Mouse (Mus musculus) erythroblast, embryonic 14.5 days (primary cell): ENCODE results near the gene Zscan20. TPM values are rescaled to one million over a fixed set of nuclear protein-coding genes. Genes with fewer than 3 reads are reported as not detected.

Source experiments
- H3K27me3 ChIP-seq: 2 replicates; pipeline ENCODE4 v1.6.1; 2012; ENCODE audit warnings: inconsistent platforms; ENCODE audit not compliant: control insufficient read depth
- H3K36me3 ChIP-seq: 2 replicates; pipeline ENCODE4 v1.6.1; 2012; ENCODE audit warnings: mild to moderate bottlenecking, inconsistent platforms; ENCODE audit not compliant: control insufficient read depth
- H3K4me1 ChIP-seq: 2 replicates; pipeline ENCODE4 v1.6.1; 2012; ENCODE audit warnings: inconsistent platforms; ENCODE audit not compliant: control insufficient read depth
- H3K4me3 ChIP-seq: replicated peaks from 2 replicates; pipeline ENCODE3; 2012; ENCODE audit warnings: moderate library complexity, mild to moderate bottlenecking, inconsistent platforms
- H3K9me3 ChIP-seq: 2 replicates; pipeline ENCODE4 v1.6.1; 2012; ENCODE audit warnings: low read length, inconsistent platforms, mixed read lengths; ENCODE audit not compliant: control insufficient read depth
- GATA1 ChIP-seq: IDR thresholded peaks from 2 replicates; pipeline ENCODE4 v1.6.1; 2012; ENCODE audit warnings: low read length, inconsistent platforms, mixed read lengths
- TAL1 ChIP-seq: IDR thresholded peaks from 3 replicates; pipeline ENCODE4 v1.6.1; 2012; ENCODE audit warnings: low read length, inconsistent platforms, mixed read lengths
- polyA plus RNA-seq: library from polyadenylated mRNA; stranded (reverse); fragments of >175 nt; gene quantifications from 2 replicates; pipeline ENCODE4 v1.2.3, GENCODE M21; 2012

Gene Zscan20
- polyA plus RNA-seq, 1 experiment = 0.06 TPM

DNA sequence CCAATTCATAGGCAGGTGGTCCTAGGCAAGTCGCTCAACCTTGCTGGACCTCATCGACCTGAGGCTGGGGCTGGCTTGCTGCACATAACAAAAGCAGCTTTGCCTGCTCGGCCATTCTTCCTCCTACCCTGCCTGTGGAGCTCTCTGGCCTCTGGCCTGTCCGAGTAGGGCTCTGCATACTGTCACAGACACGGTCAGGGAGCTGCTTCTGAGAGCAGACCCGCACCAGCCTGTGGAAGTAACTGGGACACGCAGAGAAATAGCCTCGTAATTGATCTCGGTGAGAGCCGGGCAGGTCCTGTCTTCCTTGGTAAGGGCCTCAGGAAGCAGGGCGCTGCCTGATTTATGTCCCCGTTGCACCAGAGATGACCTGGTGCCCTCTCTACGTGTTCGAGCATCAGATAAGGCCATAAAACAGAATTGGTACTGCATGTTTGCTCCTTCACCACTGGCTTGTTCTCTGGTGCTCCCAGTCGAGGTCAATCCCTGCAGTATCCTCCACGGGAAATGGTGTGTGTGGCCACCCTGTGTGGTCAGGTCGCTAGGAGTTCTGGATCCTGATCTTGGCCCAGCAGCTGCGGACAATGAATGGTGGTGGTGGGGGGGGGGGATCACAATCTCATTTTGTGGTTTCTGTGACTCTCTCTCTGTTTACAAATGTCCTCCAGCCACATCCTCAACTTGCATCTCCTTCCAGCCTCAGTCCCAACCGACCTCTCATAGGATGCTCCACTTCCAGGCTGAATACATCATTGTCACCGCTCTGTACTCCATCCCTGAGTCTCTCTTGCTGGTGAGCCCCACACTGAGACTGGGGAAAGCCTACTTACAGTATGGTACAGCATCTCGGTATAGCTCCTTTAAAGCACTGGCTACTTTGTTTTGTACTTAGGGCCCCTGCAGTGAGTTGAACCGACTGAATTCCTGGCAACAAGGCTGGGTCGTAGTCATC is 32.1 kb upstream of the Zscan20 start:
- H3K36me3 ChIP-seq = no peaks in the 10 kb centered on the region
- H3K4me3 ChIP-seq = no peak overlapping the region
- H3K9me3 ChIP-seq = no peaks in the 10 kb centered on the region
- peaks cover 4% of the 10 kb centered on the region for H3K4me1 ChIP-seq
- TF ChIP-seq TAL1 = no peak
- TF ChIP-seq GATA1 = no peak
- H3K27me3 ChIP-seq = peaks cover 10% of the 10 kb centered on the region

DNA sequence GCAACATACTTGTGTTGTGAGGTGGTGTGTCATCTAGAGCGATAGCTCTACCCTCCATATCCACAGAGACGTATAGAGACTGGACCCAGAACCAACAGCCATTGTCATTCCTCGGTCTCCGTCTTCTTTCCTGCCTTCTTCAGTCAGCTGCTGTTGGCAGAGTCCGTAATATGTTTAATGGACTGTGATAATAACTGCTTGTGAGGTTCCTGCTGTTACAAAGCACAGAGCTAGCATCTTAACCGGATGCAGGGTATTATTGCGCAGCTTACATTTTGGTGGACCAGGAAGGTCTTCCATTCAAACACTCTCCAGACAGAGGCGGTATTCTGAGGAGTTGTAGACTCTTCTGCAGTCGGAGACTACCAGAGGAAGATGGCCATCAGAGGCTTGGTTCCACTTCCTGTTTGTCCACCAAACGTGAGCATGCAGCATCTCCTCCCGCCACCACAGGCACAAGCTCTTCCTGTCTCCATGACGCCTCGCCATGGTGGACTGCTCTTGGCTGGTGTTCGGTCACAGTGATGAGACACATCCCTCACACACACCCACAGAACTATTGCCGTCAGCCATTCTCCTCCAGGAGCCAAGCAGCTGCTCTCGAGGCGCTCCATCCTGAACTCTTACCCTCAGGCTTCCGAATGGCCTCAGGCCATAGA is 28.5 kb upstream of the Zscan20 start:
- H3K27me3 ChIP-seq = peaks cover 12% of the 10 kb centered on the region
- no peak overlapping the region for H3K4me3 ChIP-seq
- no peaks in the 10 kb centered on the region for H3K36me3 ChIP-seq
- no peaks in the 10 kb centered on the region for H3K9me3 ChIP-seq
- peaks cover 4% of the 10 kb centered on the region for H3K4me1 ChIP-seq
- TF ChIP-seq TAL1 = no peak
- TF ChIP-seq GATA1 = no peak

DNA sequence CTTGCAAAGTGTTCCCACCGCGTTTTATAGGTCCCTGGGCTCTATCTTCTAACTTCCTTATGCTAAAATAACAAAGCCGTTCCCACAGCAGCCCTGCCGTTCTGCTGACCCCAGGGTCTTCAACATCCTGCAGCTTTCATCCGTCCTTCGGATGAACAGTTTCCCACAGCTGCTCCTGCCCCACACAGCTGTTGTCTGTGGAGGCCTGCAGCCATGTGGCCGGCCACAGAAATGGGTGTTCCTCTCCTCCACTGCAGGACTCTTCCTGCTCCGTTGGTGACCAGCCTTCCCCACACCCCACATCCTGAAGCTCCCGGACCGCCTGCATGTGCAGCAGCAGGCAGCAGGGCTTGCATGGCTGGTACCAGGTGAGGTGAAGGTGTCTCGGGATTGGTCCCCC is 27.4 kb upstream of the Zscan20 start:
- Histone ChIP-seq H3K4me3 (no peak overlapping the region), H3K36me3 (no peaks in the 10 kb centered on the region), H3K4me1 (no peaks in the 10 kb centered on the region), H3K27me3 (peaks cover 8% of the 10 kb centered on the region), H3K9me3 (no peaks in the 10 kb centered on the region)
- TF ChIP-seq GATA1 (no peak), TAL1 (no peak)

DNA sequence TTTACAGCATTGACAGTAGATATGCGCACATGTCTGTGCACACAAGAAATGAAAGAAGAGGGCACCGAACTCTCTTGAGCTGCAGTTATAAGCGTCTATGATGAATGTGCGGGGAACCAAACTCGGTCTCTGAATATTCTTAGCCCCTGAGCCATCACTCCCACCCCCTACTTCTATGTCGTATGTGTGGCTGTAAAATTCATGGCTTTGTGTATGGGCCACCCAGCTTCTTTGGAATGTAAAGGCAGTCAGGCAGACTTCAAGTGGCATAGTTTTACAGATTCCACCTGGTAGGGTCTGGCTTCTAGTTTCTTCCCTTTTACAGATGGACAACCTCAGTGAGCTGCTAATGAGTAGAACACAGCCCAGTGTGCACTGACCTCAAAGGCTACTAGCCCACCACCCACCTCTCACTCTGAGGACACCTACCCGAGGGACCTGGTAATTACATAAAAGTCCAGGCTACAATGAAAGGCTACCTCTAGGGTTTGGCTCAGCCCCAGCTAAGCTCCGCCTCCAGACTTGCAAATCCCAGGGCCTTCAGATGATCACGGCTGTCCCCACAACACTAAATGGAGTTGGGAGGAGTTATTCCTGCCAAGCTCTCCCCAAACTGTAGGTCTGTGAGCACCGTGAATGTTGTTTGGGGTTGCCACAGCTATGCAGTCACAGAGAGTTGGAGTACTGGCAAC is 26.1 kb upstream of the Zscan20 start:
- Histone ChIP-seq H3K36me3 (no peaks in the 10 kb centered on the region), H3K9me3 (no peaks in the 10 kb centered on the region), H3K27me3 (peaks cover 8% of the 10 kb centered on the region), H3K4me1 (no peaks in the 10 kb centered on the region), H3K4me3 (no peak overlapping the region)
- TF ChIP-seq GATA1 (no peak), TAL1 (no peak)

DNA sequence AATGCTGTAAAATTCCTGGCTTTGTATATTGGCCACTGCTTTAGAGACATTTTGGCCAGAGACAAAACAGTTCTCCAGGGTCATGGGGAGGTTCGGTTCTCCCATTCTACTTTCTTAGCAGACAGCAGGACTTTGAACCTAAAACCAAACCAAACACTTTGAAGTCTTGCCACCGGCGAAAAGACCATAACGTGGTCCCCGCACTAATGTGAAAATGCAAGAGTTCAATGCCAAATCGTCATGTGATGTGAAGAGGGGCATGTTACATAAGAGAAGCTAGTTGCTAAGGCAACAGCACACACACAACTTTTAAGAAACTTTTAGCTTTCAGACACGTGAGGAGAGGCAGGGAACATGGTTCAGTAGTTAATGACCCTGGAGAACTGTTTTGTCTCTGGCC is 25.6 kb upstream of the Zscan20 start:
- Histone ChIP-seq H3K4me1 (no peaks in the 10 kb centered on the region), H3K27me3 (peaks cover 8% of the 10 kb centered on the region), H3K9me3 (no peaks in the 10 kb centered on the region), H3K36me3 (no peaks in the 10 kb centered on the region), H3K4me3 (no peak overlapping the region)
- no peak for TF ChIP-seq GATA1
- TF ChIP-seq TAL1 = no peak

DNA sequence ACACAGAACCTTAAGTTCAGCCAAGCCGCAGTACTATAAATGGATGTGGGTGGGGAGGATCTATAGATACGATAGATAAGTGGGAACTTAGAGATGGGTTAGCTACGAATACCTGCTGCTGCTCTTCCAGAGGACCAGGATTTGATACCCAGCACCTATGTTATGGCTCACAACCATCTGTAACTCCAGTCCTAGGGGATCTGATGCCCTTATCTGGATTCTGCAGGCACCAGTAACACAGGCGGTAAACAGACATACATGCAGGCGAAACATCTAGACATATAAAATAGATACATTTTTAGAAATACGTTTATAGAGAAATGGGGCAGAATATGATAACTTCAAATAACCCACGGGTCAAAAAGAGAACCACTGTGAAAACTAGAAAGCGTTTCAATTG is 11.2 kb upstream of the Zscan20 start:
- Histone ChIP-seq H3K4me1 (peaks cover 9% of the 10 kb centered on the region), H3K9me3 (peaks cover 10% of the 10 kb centered on the region), H3K4me3 (no peak overlapping the region), H3K36me3 (no peaks in the 10 kb centered on the region), H3K27me3 (peaks cover 34% of the 10 kb centered on the region)
- TF ChIP-seq TAL1 (no peak), GATA1 (no peak)

DNA sequence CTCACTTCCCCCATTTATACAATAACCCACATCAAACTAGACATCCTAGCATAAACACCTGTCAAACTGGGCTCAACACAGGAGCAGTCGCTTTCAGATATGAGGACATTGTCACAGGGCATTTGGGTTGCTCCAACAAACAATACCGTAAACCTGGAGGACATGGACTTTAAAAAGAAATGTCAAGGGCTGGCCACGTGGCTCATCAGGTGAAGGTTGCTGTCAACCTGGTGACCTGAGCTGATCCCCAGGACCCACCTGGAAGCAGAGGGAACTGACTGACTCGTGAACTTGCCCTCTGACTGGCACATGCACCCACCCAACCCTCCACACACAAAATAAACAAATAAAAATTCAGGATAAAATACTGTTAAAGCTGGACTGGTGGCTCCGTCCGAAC is 10.7 kb upstream of the Zscan20 start:
- TF ChIP-seq GATA1 = no peak
- Histone ChIP-seq H3K4me3 (no peak overlapping the region), H3K4me1 (peaks cover 9% of the 10 kb centered on the region), H3K9me3 (peaks cover 10% of the 10 kb centered on the region), H3K27me3 (peaks cover 39% of the 10 kb centered on the region), H3K36me3 (no peaks in the 10 kb centered on the region)

DNA sequence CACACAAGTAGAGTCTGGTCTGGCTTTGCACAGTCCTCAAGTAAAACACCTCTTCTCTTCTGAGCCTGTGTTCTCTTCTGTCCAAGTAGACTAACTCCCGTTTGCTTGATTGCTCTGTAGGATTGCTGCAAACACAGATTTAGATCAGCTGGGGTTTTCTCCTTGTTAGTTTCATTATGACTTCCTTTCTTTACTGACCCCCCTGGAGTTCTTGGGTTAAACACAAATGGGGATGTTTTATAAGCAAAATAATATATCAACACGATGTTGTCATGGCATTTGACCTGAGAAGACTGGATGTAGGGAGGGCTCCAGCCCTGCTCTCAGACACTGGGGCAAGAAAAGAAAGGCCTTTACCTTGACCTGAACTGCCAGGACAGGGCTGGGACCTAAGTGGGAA is 9.1 kb upstream of the Zscan20 start:
- no peaks in the 10 kb centered on the region for H3K36me3 ChIP-seq
- peaks cover 10% of the 10 kb centered on the region for H3K9me3 ChIP-seq
- TF ChIP-seq GATA1 (no peak), TAL1 (no peak)
- H3K27me3 ChIP-seq = peaks cover 42% of the 10 kb centered on the region
- no peak overlapping the region for H3K4me3 ChIP-seq
- peaks cover 9% of the 10 kb centered on the region for H3K4me1 ChIP-seq

DNA sequence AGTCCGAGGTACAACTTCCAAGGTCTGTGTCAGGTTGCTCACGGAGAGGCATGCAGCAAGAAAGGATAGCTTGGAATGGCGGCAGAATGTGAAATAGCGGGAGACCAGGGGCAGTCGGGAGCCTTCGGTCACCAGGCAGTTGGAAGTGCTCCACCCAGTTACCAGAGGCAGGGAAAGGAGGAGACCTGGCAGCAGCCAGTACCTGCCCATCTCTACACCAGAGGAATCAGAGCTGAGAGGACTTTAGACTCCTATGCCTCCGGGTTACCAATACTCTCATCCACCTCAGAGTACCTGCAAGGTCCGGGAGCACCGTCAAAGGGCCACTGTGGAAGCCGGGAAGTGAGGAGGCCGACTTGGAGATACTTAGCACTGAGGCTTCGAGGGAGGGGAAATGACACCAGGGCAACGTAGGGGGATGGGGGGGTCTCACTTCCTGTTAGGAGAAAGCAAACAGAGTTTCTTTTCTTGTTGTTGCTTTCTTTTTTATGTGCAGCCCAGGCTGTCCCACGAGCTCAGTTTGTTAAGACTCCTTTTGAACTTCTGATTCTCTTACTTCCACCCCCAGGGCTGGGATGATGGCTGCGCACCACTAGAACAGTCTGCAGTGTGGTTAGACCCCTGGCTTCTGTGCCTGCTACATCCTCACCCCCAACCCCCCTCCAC is 8.5 kb upstream of the Zscan20 start, which contains the start of gene Tlr12:
TSS of gene Tlr12 (minus strand) at position 374 of the 666 bp plus-strand sequence.
- H3K4me3 ChIP-seq = no peak within 1 kb of the TSS
- H3K9me3 ChIP-seq = peaks cover 6% of the 10 kb centered on the region
- peaks cover 9% of the 10 kb centered on the region for H3K4me1 ChIP-seq
- TF ChIP-seq TAL1 = no peak
- no peak for TF ChIP-seq GATA1
- H3K36me3 ChIP-seq = no peaks in the 10 kb centered on the region
- H3K27me3 ChIP-seq = peaks cover 42% of the 10 kb centered on the region
